Comparison of ENCODE assay signal across 11 mouse cellular contexts in the genomic region with DNA sequence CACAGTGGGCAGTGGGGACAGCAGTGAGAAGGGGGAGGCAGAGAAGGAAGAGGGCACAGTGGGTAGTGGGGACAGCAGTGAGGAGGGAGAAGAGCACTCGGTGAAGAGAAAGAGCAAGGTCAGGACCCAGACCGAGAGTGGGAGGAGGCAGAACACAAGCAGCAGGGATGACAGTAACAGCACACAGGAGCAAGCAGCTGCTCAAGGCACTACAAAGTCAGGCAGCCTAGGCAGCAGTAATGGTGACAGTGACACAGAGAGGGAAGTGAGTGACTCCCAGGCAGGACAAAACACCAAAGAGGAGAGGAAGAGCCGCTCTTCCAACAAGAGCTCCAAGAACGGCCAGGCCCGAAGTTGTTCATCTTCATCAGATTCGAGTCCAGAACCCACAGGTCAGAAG. TPM values are rescaled to one million over a fixed set of nuclear protein-coding genes. Genes with fewer than 3 reads are reported as not detected.
A peak's percentile ranks its signal among the peaks of the same experiment; 100 is the strongest.
DNase-seq lines count a peak whose midpoint lies in the region; ATAC-seq and TF ChIP-seq lines count a peak whose summit lies in the region.
"Had no signal": no experiment of that assay in that cellular context is flagged by ENCODE, and none has a peak within 500 bp of the region (broad histone marks: within the 10 kb centered on the region; RNA-seq: fewer than 3 reads in every experiment).

No protein-coding gene starts in this region.

- peaks cover 71% of the 10 kb centered on the region for H3K36me3 ChIP-seq in heart, embryonic 10.5 days
- peaks cover 3 to 22% of the 10 kb centered on the region in 2 experiments for H3K36me3 ChIP-seq in MEL (ENCODE audit: control insufficient read depth in 1 of 2, insufficient read depth in 2 of 2, low read length in 2 of 2)
- peaks cover 63% of the 10 kb centered on the region for H3K36me3 ChIP-seq in hindbrain, embryonic 14.5 days (replicated peaks; ENCODE audit: control insufficient read depth, insufficient read depth)
- H3K36me3 ChIP-seq in midbrain, embryonic 12.5 days, result peaks cover 61% of the 10 kb centered on the region

- H3K27ac ChIP-seq in heart, embryonic 10.5 days, result peak overlapping the region; percentile 91
- H3K27ac ChIP-seq in MEL (ENCODE audit: control insufficient read depth, low read depth, low read length), result no peak overlapping the region
- no peak overlapping the region for H3K27ac ChIP-seq in hindbrain, embryonic 14.5 days
- H3K27ac ChIP-seq in midbrain, embryonic 12.5 days (replicated peaks), result peak overlapping the region; percentile 63

- WGBS in heart, embryonic 10.5 days, result 76% methylated on average over 6 of the region's 6 CpGs
- 59% methylated on average over 6 of the region's 6 CpGs for WGBS in hindbrain, embryonic 14.5 days
- 64% methylated on average over 6 of the region's 6 CpGs for WGBS in midbrain, embryonic 12.5 days

- H3K9me3 ChIP-seq in heart, embryonic 10.5 days, result no peaks in the 10 kb centered on the region
- no peaks in the 10 kb centered on the region for H3K9me3 ChIP-seq in MEL (replicated peaks; ENCODE audit: insufficient read depth, low read length)
- no peaks in the 10 kb centered on the region for H3K9me3 ChIP-seq in hindbrain, embryonic 14.5 days (ENCODE audit: control insufficient read depth, low read length)
- no peaks in the 10 kb centered on the region for H3K9me3 ChIP-seq in midbrain, embryonic 12.5 days

- ATAC-seq in hindbrain, embryonic 14.5 days (ENCODE audit: low FRiP score), result no peak
- ATAC-seq in midbrain, embryonic 12.5 days (ENCODE audit: low FRiP score, low read depth), result no peak
- no peak for ATAC-seq in activated CD4-positive, CD25-positive, alpha-beta regulatory T cell, adult 4 months

- TF ChIP-seq EP300 in MEL (IDR thresholded peaks at IDR 0.05; ENCODE audit: low read depth in 1 of 2, low read length in 2 of 2), result no peak

- DNase-seq in heart, embryonic 10.5 days (ENCODE audit: low spot score), result no peak
- no peak for DNase-seq in heart, adult 18-20 months
- DNase-seq in MEL (ENCODE audit: low read depth, low spot score), result no peak
- no peak for DNase-seq in hindbrain, embryonic 14.5 days (ENCODE audit: low spot score)
- no peak for DNase-seq in embryo, embryonic 9.5 days (ENCODE audit: extremely low spot score)
- DNase-seq in lung, postnatal 25 days (ENCODE audit: low spot score), result no peak
- DNase-seq: kidney, adult 9 months had no signal

- TF ChIP-seq RAD21 in MEL (IDR thresholded peaks at IDR 0.05; ENCODE audit: low read depth, low read length), result no peak

- TF ChIP-seq POLR2A in MEL (IDR thresholded peaks at IDR 0.05; ENCODE audit: control insufficient read depth in 1 of 2, insufficient read depth in 1 of 2, low read depth in 1 of 2, low read length in 2 of 2, poor library complexity in 1 of 2), result no peak

- no peak for TF ChIP-seq CTCF in MEL (IDR thresholded peaks at IDR 0.05 in 2 of 3, conservative IDR thresholded peaks at IDR 0.05 in 1 of 3; ENCODE audit: control insufficient read depth in 1 of 3, insufficient read depth in 1 of 3, low read depth in 2 of 3, low read length in 3 of 3, poor library complexity in 1 of 3, severe bottlenecking in 1 of 3)

- H3K4me3 ChIP-seq in heart, embryonic 10.5 days, result peak overlapping the region; percentile 76
- H3K4me3 ChIP-seq in MEL (ENCODE audit: control insufficient read depth in 1 of 2, insufficient read depth in 1 of 2, low read depth in 2 of 2, low read length in 2 of 2), result no peak overlapping the region
- H3K4me3 ChIP-seq in hindbrain, embryonic 14.5 days (replicated peaks; ENCODE audit: low read length), result 0 out of 2 replicates have a peak overlapping the region, but pooled peaks have one; percentile 50
- peak overlapping the region; percentile 59 for H3K4me3 ChIP-seq in midbrain, embryonic 12.5 days

- peak overlapping the region; percentile 89 for H3K9ac ChIP-seq in MEL (ENCODE audit: control insufficient read depth, low read depth, low read length, poor library complexity, severe bottlenecking)
- peak overlapping the region; percentile 59; the same call in 1 of the 2 replicates for H3K9ac ChIP-seq in hindbrain, embryonic 14.5 days
- H3K9ac ChIP-seq in midbrain, embryonic 12.5 days (replicated peaks), result peak overlapping the region; percentile 65

- peak overlapping the region; percentile 84 for H3K4me2 ChIP-seq in hindbrain, embryonic 14.5 days (replicated peaks)
- peak overlapping the region; percentile 81 for H3K4me2 ChIP-seq in midbrain, embryonic 12.5 days (replicated peaks)

- H3K4me1 ChIP-seq in heart, embryonic 10.5 days, result peaks cover 30% of the 10 kb centered on the region
- peaks cover 2 to 19% of the 10 kb centered on the region in 2 experiments; a peak in 3 of 4 replicates for H3K4me1 ChIP-seq in MEL (ENCODE audit: control insufficient read depth in 1 of 2, insufficient read depth in 2 of 2, low read length in 2 of 2)
- peaks cover 24% of the 10 kb centered on the region for H3K4me1 ChIP-seq in hindbrain, embryonic 14.5 days (replicated peaks; ENCODE audit: control insufficient read depth, insufficient read depth, low read length)
- peaks cover 32% of the 10 kb centered on the region for H3K4me1 ChIP-seq in midbrain, embryonic 12.5 days

- H3K79me2 ChIP-seq in MEL (ENCODE audit: control insufficient read depth, insufficient read depth, low read length, poor library complexity), result peaks cover 26% of the 10 kb centered on the region

- H3K27me3 ChIP-seq in heart, embryonic 10.5 days (ENCODE audit: insufficient read depth, poor library complexity, severe bottlenecking), result no peaks in the 10 kb centered on the region
- H3K27me3 ChIP-seq in MEL (ENCODE audit: control insufficient read depth in 1 of 2, insufficient read depth in 2 of 2, low read length in 2 of 2), result no peaks in the 10 kb centered on the region
- H3K27me3 ChIP-seq in hindbrain, embryonic 14.5 days (ENCODE audit: control insufficient read depth, insufficient read depth, low read length), result no peaks in the 10 kb centered on the region
- H3K27me3 ChIP-seq in midbrain, embryonic 12.5 days, result no peaks in the 10 kb centered on the region

TF ChIP-seq in MEL, 35 proteins besides CTCF, POLR2A, EP300 and RAD21 (continues in another document):
- TF ChIP-seq ZMIZ1 (IDR thresholded peaks at IDR 0.05; ENCODE audit: low read depth, low read length), result no peak
- TF ChIP-seq TCF12 (IDR thresholded peaks at IDR 0.05; ENCODE audit: low read depth, low read length), result no peak
- no peak for TF ChIP-seq CHD2 (IDR thresholded peaks at IDR 0.05; ENCODE audit: low read length)

RNA-seq across cellular contexts. Expression of a gene that starts 1.6 kb away (rescaled TPM):
- polyA plus RNA-seq in heart, embryonic 10.5 days (2016; fragmentation: Nextera tagmentation; extraction: Ambion mirVana), result 79.1 and 92.0 TPM in 2 replicates
- 10 to 100 TPM; 17.2 to 19.1 TPM for total RNA-seq in heart, adult 18-20 months (2021)
- total RNA-seq in MEL (2012; rRNA removed), result 77.1 and 93.0 TPM in 2 replicates
- 100 to 1,000 TPM; 189 to 476 TPM for polyA plus RNA-seq in MEL (2012; ENCODE audit: insufficient read depth in 1 of 2, insufficient read length in 2 of 2, low read depth in 1 of 2, low replicate concordance in 2 of 2, missing spikeins in 1 of 2)
- 93.7 and 95.3 TPM in 2 replicates for polyA plus RNA-seq in hindbrain, embryonic 14.5 days (2014; fragmentation: Nextera tagmentation; extraction: Ambion mirVana)
- polyA plus RNA-seq in midbrain, embryonic 12.5 days (2016; fragmentation: Nextera tagmentation; extraction: Ambion mirVana), result 90.9 and 96.0 TPM in 2 replicates
- 10 to 100 TPM; 54.8 to 82.2 TPM for polyA plus RNA-seq in activated CD4-positive, CD25-positive, alpha-beta regulatory T cell, adult 4 months (2017; shearing (Covaris generic))

RNA-seq across cellular contexts. Expression of a gene that starts 2.0 kb away (rescaled TPM):
- polyA plus RNA-seq in heart, embryonic 10.5 days (2016; fragmentation: Nextera tagmentation; extraction: Ambion mirVana), result 31.1 and 35.0 TPM in 2 replicates
- 1 to 10 TPM; 5.0 to 6.4 TPM for total RNA-seq in heart, adult 18-20 months (2021)
- total RNA-seq in MEL (2012; rRNA removed), result 44.0 and 55.6 TPM in 2 replicates
- 100 to 1,000 TPM in 1 of 2 experiments, not detected in 1; 137 TPM for polyA plus RNA-seq in MEL (2012; ENCODE audit: insufficient read depth in 1 of 2, insufficient read length in 2 of 2, low read depth in 1 of 2, low replicate concordance in 2 of 2, missing spikeins in 1 of 2)
- polyA plus RNA-seq in hindbrain, embryonic 14.5 days (2014; fragmentation: Nextera tagmentation; extraction: Ambion mirVana), result 10.1 and 11.1 TPM in 2 replicates
- 43.1 and 51.6 TPM in 2 replicates for polyA plus RNA-seq in midbrain, embryonic 12.5 days (2016; fragmentation: Nextera tagmentation; extraction: Ambion mirVana)
- 10 to 100 TPM; 10.5 to 18.4 TPM for polyA plus RNA-seq in activated CD4-positive, CD25-positive, alpha-beta regulatory T cell, adult 4 months (2017; shearing (Covaris generic))

RNA-seq across cellular contexts. Expression of a gene that starts 16.6 kb away (rescaled TPM):
- 0.28 and 0.64 TPM in 2 replicates for polyA plus RNA-seq in heart, embryonic 10.5 days (2016; fragmentation: Nextera tagmentation; extraction: Ambion mirVana)
- total RNA-seq in heart, adult 18-20 months (2021), result not detected
- 1.6 and 2.3 TPM in 2 replicates for total RNA-seq in MEL (2012; rRNA removed)
- not detected for polyA plus RNA-seq in MEL (2012; ENCODE audit: insufficient read depth in 1 of 2, insufficient read length in 2 of 2, low read depth in 1 of 2, low replicate concordance in 2 of 2, missing spikeins in 1 of 2)
- polyA plus RNA-seq in hindbrain, embryonic 14.5 days (2014; fragmentation: Nextera tagmentation; extraction: Ambion mirVana), result 16.5 and 25.7 TPM in 2 replicates
- polyA plus RNA-seq in midbrain, embryonic 12.5 days (2016; fragmentation: Nextera tagmentation; extraction: Ambion mirVana), result 6.3 and 7.7 TPM in 2 replicates
- not detected for polyA plus RNA-seq in activated CD4-positive, CD25-positive, alpha-beta regulatory T cell, adult 4 months (2017; shearing (Covaris generic))
- total RNA-seq: common myeloid progenitor, adult 5-6 weeks had no signal

RNA-seq across cellular contexts. Expression of a gene that starts 20.7 kb away (rescaled TPM):
- polyA plus RNA-seq in heart, embryonic 10.5 days (2016; fragmentation: Nextera tagmentation; extraction: Ambion mirVana), result 33.2 and 39.2 TPM in 2 replicates
- 10 to 100 TPM; 35.6 to 38.4 TPM for total RNA-seq in heart, adult 18-20 months (2021)
- total RNA-seq in MEL (2012; rRNA removed), result 26.2 and 34.2 TPM in 2 replicates
- polyA plus RNA-seq in MEL (2012; ENCODE audit: insufficient read depth in 1 of 2, insufficient read length in 2 of 2, low read depth in 1 of 2, low replicate concordance in 2 of 2, missing spikeins in 1 of 2), result 10 to 100 TPM; 29.0 to 52.3 TPM
- polyA plus RNA-seq in hindbrain, embryonic 14.5 days (2014; fragmentation: Nextera tagmentation; extraction: Ambion mirVana), result 36.4 and 37.2 TPM in 2 replicates
- 68.3 and 71.0 TPM in 2 replicates for polyA plus RNA-seq in midbrain, embryonic 12.5 days (2016; fragmentation: Nextera tagmentation; extraction: Ambion mirVana)
- polyA plus RNA-seq in activated CD4-positive, CD25-positive, alpha-beta regulatory T cell, adult 4 months (2017; shearing (Covaris generic)), result 10 to 100 TPM; 16.8 to 19.5 TPM

RNA-seq across cellular contexts. Expression of a gene that starts 32.4 kb away (rescaled TPM):
- not detected in 2 replicates for polyA plus RNA-seq in heart, embryonic 10.5 days (2016; fragmentation: Nextera tagmentation; extraction: Ambion mirVana)
- total RNA-seq in heart, adult 18-20 months (2021), result not detected
- total RNA-seq in MEL (2012; rRNA removed), result not detected in 2 replicates
- polyA plus RNA-seq in MEL (2012; ENCODE audit: insufficient read depth in 1 of 2, insufficient read length in 2 of 2, low read depth in 1 of 2, low replicate concordance in 2 of 2, missing spikeins in 1 of 2), result not detected
- 0.74 TPM in 1 of 2 replicates, not detected in the other for polyA plus RNA-seq in hindbrain, embryonic 14.5 days (2014; fragmentation: Nextera tagmentation; extraction: Ambion mirVana)
- not detected in 2 replicates for polyA plus RNA-seq in midbrain, embryonic 12.5 days (2016; fragmentation: Nextera tagmentation; extraction: Ambion mirVana)
- polyA plus RNA-seq in activated CD4-positive, CD25-positive, alpha-beta regulatory T cell, adult 4 months (2017; shearing (Covaris generic)), result not detected
- total RNA-seq: common myeloid progenitor, adult 5-6 weeks had no signal
- polyA plus RNA-seq: thymus, postnatal 0 days had no signal

Comparison
In these comparisons a context has a peak if more than half of its experiments do, and no peak if none do; other contexts are left out.
1. H3K27ac ChIP-seq: peak in heart, embryonic 10.5 days (single experiment) and midbrain, embryonic 12.5 days (single experiment); none in MEL (single experiment) and hindbrain, embryonic 14.5 days (single experiment).
2. H3K4me3 ChIP-seq: peak in heart, embryonic 10.5 days (single experiment), hindbrain, embryonic 14.5 days (single experiment) and midbrain, embryonic 12.5 days (single experiment); none in MEL (0 of 2).
3. Peak in every context shown above with its lines, with median percentiles within 50 percentile points of each other: H3K9ac ChIP-seq.